Mouse (Mus musculus) liver, adult 2 months (tissue): ENCODE data around the gene Klhdc7a.

Experiments used
- CTCF ChIP-seq: fragments of 200-500 bp; IDR thresholded peaks from 2 replicates; pipeline ENCODE4 v1.5.1; 2011; ENCODE audit warnings: low read depth, low read length, control low read depth
- POLR2A ChIP-seq: fragments of 200-500 bp; IDR thresholded peaks from 2 replicates; pipeline ENCODE4 v1.6.1; 2011; ENCODE audit warnings: low read length, control low read depth; ENCODE audit not compliant: insufficient read depth; ENCODE audit errors: extremely low read depth

- TF ChIP-seq CTCF (no peak), POLR2A (no peak)
Observed at GRCm38 (mm10) chr4:139959188-139959587, 8.6 kb downstream of the Klhdc7a start.
